Mouse (Mus musculus): ENCODE data around the gene Hrk.

The Hrk gene

DNA sequence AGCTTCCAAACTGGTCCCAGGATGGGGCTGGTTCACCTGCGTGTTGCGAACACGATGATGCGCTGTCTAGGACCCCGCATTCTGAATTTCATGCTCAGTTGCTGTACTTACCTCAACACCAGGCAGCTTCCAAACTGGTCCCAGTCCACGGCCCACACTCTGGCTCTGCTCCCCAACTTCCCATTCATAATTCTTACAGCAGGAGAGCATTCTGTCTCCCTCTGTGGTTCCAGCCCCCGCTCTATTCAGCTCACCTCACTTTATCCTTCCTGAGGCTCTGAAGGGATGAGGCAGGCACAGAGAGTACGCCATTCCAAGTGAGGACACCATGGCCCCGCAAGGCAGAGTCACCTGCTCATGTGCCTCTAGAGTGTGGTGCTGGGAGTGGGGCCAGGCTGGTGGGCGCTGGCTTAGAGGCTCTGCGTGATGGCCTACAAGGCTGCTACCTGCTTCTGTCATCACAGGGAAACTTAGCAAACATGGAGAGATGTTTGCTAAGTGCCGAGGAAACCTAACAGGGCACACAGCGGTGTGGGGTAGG is 65.7 kb downstream of the Hrk start:
- DNase-seq, result peak; percentile 68

DNA sequence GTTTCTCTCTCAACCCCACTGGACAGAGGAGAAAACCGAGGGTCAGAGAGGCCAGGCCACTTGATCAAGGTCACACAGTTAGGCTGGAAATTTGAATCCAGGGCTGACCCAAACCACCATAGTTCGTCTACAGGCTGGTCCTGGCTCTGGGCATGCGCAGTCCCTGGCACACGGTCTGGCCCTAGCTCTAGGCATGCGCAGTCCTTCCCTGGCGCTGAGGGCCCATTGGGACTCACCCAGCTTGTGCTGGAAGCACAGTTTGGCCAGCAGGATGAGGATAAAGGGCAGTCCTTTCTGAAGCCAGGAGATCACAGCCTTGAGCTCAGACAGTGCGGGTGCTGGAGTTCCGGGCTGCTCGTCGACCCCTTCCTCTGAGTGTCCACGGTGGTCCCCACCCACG is 72.4 kb downstream of the Hrk start:
- DNase-seq, result no peak
